Mouse (Mus musculus) spleen, adult 2 months (tissue): ENCODE results near the gene Abcd3.

Source experiments
- CTCF ChIP-seq: fragments of 200-500 bp; IDR thresholded peaks from 2 replicates; pipeline ENCODE4 v1.5.1; 2011; ENCODE audit warnings: mild to moderate bottlenecking, inconsistent platforms; ENCODE audit not compliant: insufficient read depth, insufficient read length, insufficient replicate concordance; ENCODE audit errors: extremely low read depth
- POLR2A ChIP-seq: fragments of 200-500 bp; IDR thresholded peaks from 2 replicates; pipeline ENCODE4 v1.6.1; 2011; ENCODE audit warnings: low read depth, low read length, inconsistent platforms

DNA sequence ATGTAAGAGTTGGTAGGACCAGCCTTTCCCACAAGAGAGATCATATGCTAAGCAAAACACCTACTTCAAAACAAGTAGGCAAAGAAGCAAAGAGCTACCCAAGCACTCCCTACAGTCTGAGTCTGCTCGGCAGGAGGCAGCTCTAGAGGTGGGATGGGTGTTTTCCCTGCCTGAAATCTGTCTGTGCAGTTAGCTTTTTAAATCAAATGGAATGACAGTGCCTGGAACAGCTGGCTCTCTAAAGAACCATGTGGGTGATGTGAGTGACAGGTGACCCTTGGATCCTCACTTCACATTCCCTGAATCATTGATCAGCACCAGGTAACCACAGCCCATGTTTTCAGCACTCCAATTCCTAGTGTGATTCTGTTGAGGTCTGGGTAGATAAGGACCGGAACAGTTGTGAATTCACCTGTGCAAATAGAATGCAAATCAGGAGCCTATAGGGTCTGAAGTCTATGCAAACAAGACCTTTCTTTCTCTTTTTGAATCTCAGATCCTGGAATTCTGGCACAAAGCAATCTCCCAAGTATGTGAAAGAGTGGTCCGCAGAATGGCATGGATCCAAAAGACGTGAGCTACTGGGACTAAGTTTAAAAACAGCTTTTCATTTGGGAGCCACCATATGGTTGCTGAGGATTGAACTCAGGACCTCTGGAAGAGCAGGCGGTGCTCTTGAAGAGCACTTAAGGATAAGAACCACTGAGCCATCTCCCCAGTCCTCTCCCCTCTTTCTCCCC is 38.8 kb upstream of the Abcd3 start:
- TF ChIP-seq CTCF: no peak
- no peak for TF ChIP-seq POLR2A
